Mouse (Mus musculus): ENCODE data around the gene Abhd17b.

DNA sequence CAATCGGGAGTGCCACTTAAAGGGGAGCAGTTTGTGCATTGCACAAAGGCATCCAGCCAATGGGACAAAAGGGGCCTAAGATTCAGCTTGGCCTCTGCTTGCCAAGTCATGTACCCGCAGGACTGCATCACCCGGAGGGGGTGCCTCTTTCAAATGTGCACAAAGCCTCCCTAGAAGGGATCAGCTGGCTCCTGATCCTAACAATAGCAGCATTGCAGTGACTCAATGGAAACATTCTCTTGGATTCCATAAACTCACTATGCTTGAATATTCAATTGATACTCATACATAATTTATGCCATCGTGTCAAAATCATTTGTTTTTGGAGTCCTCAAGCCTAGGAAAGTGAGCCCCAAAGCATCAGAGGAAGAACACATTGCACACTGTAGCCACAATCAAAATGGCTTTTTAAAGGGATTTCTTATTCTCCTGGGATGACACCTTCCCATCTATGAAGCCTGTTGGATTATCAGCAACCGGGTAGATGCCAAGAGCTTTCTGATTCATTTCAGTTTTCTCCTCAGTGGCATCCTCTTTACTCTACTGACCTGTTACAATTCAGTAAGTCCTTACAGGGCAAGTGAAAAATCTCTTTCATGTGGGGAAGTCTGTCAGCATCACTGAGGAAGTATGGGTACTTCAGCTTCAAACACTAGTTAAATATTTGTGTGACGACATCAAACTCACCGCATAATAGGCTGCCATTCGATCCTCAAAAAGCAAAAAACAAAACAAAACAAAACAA lies 71.1 kb downstream of the Abhd17b start:
- no peak for TF ChIP-seq CTCF (IDR thresholded peaks at IDR 0.05; ENCODE audit: insufficient read depth, low read length)
- TF ChIP-seq POLR2A (IDR thresholded peaks at IDR 0.05; ENCODE audit: borderline replicate concordance, extremely low read depth, low read depth, low read length), result no peak
